Mouse (Mus musculus) MEL (cell line): ENCODE data around the gene Daglb. TPM values are rescaled to one million over a fixed set of nuclear protein-coding genes. Genes with fewer than 3 reads are reported as not detected.

Source experiments
- DNase-seq: peaks from one replicate; pipeline ENCODE4 v3.0.0; 2011; ENCODE audit warnings: low read depth, low spot score
- H3K27ac ChIP-seq: 2 replicates; pipeline ENCODE4 v1.5.1; 2012; ENCODE audit warnings: low read depth, mild to moderate bottlenecking, control low read depth, low read length, moderate library complexity; ENCODE audit not compliant: control insufficient read depth
- H3K27me3 ChIP-seq, 2 experiments: fragments of 150-350 bp in 1 of 2; sonication (generic) in 1 of 2; 2 replicates each; pipeline ENCODE4 v1.6.1; 2012; ENCODE audit warnings: low read length in 2 of 2, mild to moderate bottlenecking in 2 of 2, improper control_type of control experiment in 1 of 2, moderate library complexity in 1 of 2; ENCODE audit not compliant: insufficient read depth in 2 of 2, control insufficient read depth in 1 of 2
- H3K36me3 ChIP-seq, 2 experiments: 2 replicates each; pipeline ENCODE4 v1.6.1; 2012 to 2014; ENCODE audit warnings: low read length in 2 of 2, improper control_type of control experiment in 1 of 2, inconsistent platforms in 1 of 2, mild to moderate bottlenecking in 1 of 2; ENCODE audit not compliant: insufficient read depth in 2 of 2, control insufficient read depth in 1 of 2
- H3K4me1 ChIP-seq, 2 experiments: fragments of 150-350 bp in 1 of 2; sonication (generic) in 1 of 2; 2 replicates each; pipeline ENCODE4 v1.6.1; 2012; ENCODE audit warnings: low read length in 2 of 2, improper control_type of control experiment in 1 of 2, mild to moderate bottlenecking in 1 of 2; ENCODE audit not compliant: insufficient read depth in 2 of 2, control insufficient read depth in 1 of 2
- H3K4me3 ChIP-seq, 2 experiments: fragments of 150-350 bp in 1 of 2; sonication (generic) in 1 of 2; 2 replicates each; pipeline ENCODE4 v1.5.1; 2012; ENCODE audit warnings: low read depth in 2 of 2, low read length in 2 of 2, mild to moderate bottlenecking in 2 of 2, moderate library complexity in 2 of 2, control low read depth in 1 of 2, improper control_type of control experiment in 1 of 2; ENCODE audit not compliant: control insufficient read depth in 1 of 2, insufficient read depth in 1 of 2
- H3K79me2 ChIP-seq: 2 replicates; pipeline ENCODE4 v1.6.1; 2012; ENCODE audit warnings: mild to moderate bottlenecking, low read length, moderate library complexity; ENCODE audit not compliant: control insufficient read depth, poor library complexity, insufficient read depth
- H3K9ac ChIP-seq: 2 replicates; pipeline ENCODE4 v1.6.1; 2012; ENCODE audit warnings: low read depth, mild to moderate bottlenecking, control low read depth, low read length, moderate library complexity; ENCODE audit not compliant: control insufficient read depth, poor library complexity, severe bottlenecking
- H3K9me3 ChIP-seq: fragments of 150-350 bp; sonication (generic); replicated peaks from 2 replicates; pipeline ENCODE4 v1.6.1; 2012; ENCODE audit warnings: mild to moderate bottlenecking, low read length, improper control_type of control experiment, moderate library complexity; ENCODE audit not compliant: insufficient read depth
- BHLHE40 ChIP-seq: IDR thresholded peaks from 2 replicates; pipeline ENCODE4 v1.6.1; 2012; ENCODE audit warnings: low read depth, mild to moderate bottlenecking, inconsistent platforms, low read length, improper control_type of control experiment, borderline replicate concordance
- CHD2 ChIP-seq: IDR thresholded peaks from 2 replicates; pipeline ENCODE4 v1.6.1; 2011; ENCODE audit warnings: low read length, improper control_type of control experiment
- ETS1 ChIP-seq: IDR thresholded peaks from 2 replicates; pipeline ENCODE4 v1.6.1; 2012; ENCODE audit warnings: low read depth, mild to moderate bottlenecking, inconsistent platforms, low read length, improper control_type of control experiment, moderate library complexity
- KAT2A ChIP-seq: conservative IDR thresholded peaks from 2 replicates; pipeline ENCODE4 v1.6.1; 2012; ENCODE audit warnings: low read depth, low read length, improper control_type of control experiment, inconsistent platforms
- MAFK ChIP-seq: IDR thresholded peaks from 2 replicates; pipeline ENCODE4 v1.6.1; 2011; ENCODE audit warnings: low read depth, mild to moderate bottlenecking, low read length, improper control_type of control experiment, borderline replicate concordance
- MAZ ChIP-seq: IDR thresholded peaks from 2 replicates; pipeline ENCODE4 v1.6.1; 2012; ENCODE audit warnings: low read depth, mild to moderate bottlenecking, inconsistent platforms, low read length, improper control_type of control experiment
- MXI1 ChIP-seq: IDR thresholded peaks from 2 replicates; pipeline ENCODE4 v1.6.1; 2011; ENCODE audit warnings: mild to moderate bottlenecking, low read depth, low read length, improper control_type of control experiment
- NRF1 ChIP-seq: IDR thresholded peaks from 2 replicates; pipeline ENCODE4 v1.6.1; 2014; ENCODE audit warnings: low read depth, mild to moderate bottlenecking, inconsistent platforms, low read length, improper control_type of control experiment, moderate library complexity; ENCODE audit not compliant: poor library complexity, insufficient read depth, severe bottlenecking
- POLR2AphosphoS2 ChIP-seq: IDR thresholded peaks from 2 replicates; pipeline ENCODE4 v1.6.1; 2011; ENCODE audit warnings: low read length, improper control_type of control experiment
- RAD21 ChIP-seq: IDR thresholded peaks from 2 replicates; pipeline ENCODE4 v1.6.1; 2011; ENCODE audit warnings: mild to moderate bottlenecking, low read depth, low read length, improper control_type of control experiment
- SIN3A ChIP-seq: IDR thresholded peaks from 2 replicates; pipeline ENCODE4 v1.6.1; 2012; ENCODE audit warnings: low read length, improper control_type of control experiment, inconsistent platforms
- TBP ChIP-seq: IDR thresholded peaks from 2 replicates; pipeline ENCODE4 v1.8.0; 2011; ENCODE audit warnings: low read depth, low read length, improper control_type of control experiment
- TCF12 ChIP-seq: IDR thresholded peaks from 2 replicates; pipeline ENCODE4 v1.6.1; 2014; ENCODE audit warnings: low read depth, mild to moderate bottlenecking, inconsistent platforms, low read length, improper control_type of control experiment, moderate library complexity
- UBTF ChIP-seq: IDR thresholded peaks from 2 replicates; pipeline ENCODE4 v1.6.1; 2012; ENCODE audit warnings: low read depth, mild to moderate bottlenecking, inconsistent platforms, low read length, improper control_type of control experiment, moderate library complexity, borderline replicate concordance; ENCODE audit not compliant: insufficient read depth
- USF1 ChIP-seq: IDR thresholded peaks from 2 replicates; pipeline ENCODE4 v1.6.1; 2014; ENCODE audit warnings: low read depth, mild to moderate bottlenecking, inconsistent platforms, low read length, improper control_type of control experiment, moderate library complexity
- USF2 ChIP-seq, 2 experiments: IDR thresholded peaks; 2 replicates each; pipeline ENCODE4 v1.6.1; 2011 to 2012; ENCODE audit warnings: improper control_type of control experiment in 2 of 2, low read length in 2 of 2, borderline replicate concordance in 1 of 2, inconsistent platforms in 1 of 2, low read depth in 1 of 2, mild to moderate bottlenecking in 1 of 2; ENCODE audit not compliant: insufficient read depth in 1 of 2
- ZC3H11A ChIP-seq: IDR thresholded peaks from 2 replicates; pipeline ENCODE4 v1.6.1; 2012; ENCODE audit warnings: low read depth, mild to moderate bottlenecking, inconsistent platforms, low read length, improper control_type of control experiment
- ZNF384 ChIP-seq: IDR thresholded peaks from 2 replicates; pipeline ENCODE4 v1.6.1; 2012; ENCODE audit warnings: low read depth, mild to moderate bottlenecking, inconsistent platforms, low read length, improper control_type of control experiment
- polyA plus RNA-seq, 2 experiments: library from polyadenylated mRNA; stranded (reverse) in 1 of 2; unstranded in 1 of 2; fragments of >175 nt in 1 of 2; fragments of >200 nt in 1 of 2; gene quantifications; 2 replicates each; pipeline versions ENCODE4 v1.2.1 to v1.2.4; 2012; ENCODE audit warnings: low replicate concordance in 2 of 2, low read depth in 1 of 2; ENCODE audit not compliant: insufficient read length in 2 of 2, insufficient read depth in 1 of 2, missing spikeins in 1 of 2
- total RNA-seq: library from RNA; depleted of rRNA; stranded (reverse); fragments of 300-350 nt; gene quantifications from 2 replicates; pipeline ENCODE4 v1.2.3, GENCODE M21; 2012

Daglb gene
- total and polyA plus RNA-seq, 3 experiments: 8.9 to 10.4 TPM; not detected in 1

DNA sequence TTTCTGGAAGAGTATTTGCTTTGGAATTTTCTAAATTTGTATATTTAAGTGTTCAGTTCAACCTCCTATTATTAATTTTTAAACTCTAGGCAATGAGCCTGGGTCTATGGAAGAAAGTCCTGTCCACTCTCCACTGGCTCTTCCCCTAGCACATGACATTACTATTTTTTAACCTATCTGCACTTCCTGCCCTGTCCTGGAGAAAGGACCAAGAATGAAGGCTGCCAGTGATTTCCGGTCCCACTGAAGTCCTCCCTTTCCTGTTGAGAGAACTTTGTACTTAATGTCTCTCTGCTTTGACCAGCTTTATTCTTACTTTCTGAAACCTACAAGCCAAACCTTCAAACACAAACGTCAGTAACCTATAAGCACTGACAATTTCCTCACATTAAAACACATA lies 56.0 kb downstream of the Daglb start:
- H3K9me3 ChIP-seq: no peaks in the 10 kb centered on the region
- DNase-seq: no peak
- H3K79me2 ChIP-seq: peaks cover 78% of the 10 kb centered on the region
- peaks cover 0 to 6% of the 10 kb centered on the region in 2 experiments; a peak in 2 of 4 replicates for H3K4me1 ChIP-seq
- TF ChIP-seq MAFK (no peak), SIN3A (no peak), USF1 (no peak), KAT2A (no peak), CHD2 (no peak), MAZ (no peak), RAD21 (no peak)
- TF ChIP-seq, all 39 proteins: peak for 0
- no peaks in the 10 kb centered on the region for H3K27me3 ChIP-seq
- H3K36me3 ChIP-seq: peaks cover 8 to 10% of the 10 kb centered on the region in 2 experiments
- no peak overlapping the region for H3K4me3 ChIP-seq
- no peak overlapping the region for H3K9ac ChIP-seq
- no peak overlapping the region for H3K27ac ChIP-seq

DNA sequence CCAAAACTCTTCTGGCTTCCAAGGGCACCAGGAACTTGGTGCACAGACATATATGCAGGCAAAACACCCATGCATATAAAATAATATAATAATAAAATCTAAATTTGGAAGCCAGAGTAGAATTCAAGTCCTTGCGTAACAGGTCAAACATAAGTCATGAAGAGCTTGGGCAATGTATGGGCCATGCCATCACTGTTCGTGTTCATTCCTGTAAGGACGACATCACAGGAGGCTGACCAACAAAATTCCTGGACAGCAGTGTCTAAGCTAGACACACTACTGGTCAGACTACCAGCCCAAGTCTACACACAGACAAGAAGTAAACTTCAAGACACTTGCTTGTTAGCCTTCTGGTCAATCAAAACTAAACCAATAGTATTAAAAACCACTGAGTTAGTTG lies 58.5 kb downstream of the Daglb start:
- Histone ChIP-seq H3K9ac (no peak overlapping the region), H3K9me3 (no peaks in the 10 kb centered on the region), H3K27me3 (no peaks in the 10 kb centered on the region), H3K79me2 (peaks cover 90% of the 10 kb centered on the region), H3K4me1 (peaks cover 6 to 17% of the 10 kb centered on the region in 2 experiments), H3K36me3 (peaks cover 6 to 21% of the 10 kb centered on the region in 2 experiments; a peak in 3 of 4 replicates), H3K27ac (no peak overlapping the region), H3K4me3 (no peak overlapping the region)
- TF ChIP-seq UBTF: no peak
- no peak for TF ChIP-seq USF1
- no peak for DNase-seq

DNA sequence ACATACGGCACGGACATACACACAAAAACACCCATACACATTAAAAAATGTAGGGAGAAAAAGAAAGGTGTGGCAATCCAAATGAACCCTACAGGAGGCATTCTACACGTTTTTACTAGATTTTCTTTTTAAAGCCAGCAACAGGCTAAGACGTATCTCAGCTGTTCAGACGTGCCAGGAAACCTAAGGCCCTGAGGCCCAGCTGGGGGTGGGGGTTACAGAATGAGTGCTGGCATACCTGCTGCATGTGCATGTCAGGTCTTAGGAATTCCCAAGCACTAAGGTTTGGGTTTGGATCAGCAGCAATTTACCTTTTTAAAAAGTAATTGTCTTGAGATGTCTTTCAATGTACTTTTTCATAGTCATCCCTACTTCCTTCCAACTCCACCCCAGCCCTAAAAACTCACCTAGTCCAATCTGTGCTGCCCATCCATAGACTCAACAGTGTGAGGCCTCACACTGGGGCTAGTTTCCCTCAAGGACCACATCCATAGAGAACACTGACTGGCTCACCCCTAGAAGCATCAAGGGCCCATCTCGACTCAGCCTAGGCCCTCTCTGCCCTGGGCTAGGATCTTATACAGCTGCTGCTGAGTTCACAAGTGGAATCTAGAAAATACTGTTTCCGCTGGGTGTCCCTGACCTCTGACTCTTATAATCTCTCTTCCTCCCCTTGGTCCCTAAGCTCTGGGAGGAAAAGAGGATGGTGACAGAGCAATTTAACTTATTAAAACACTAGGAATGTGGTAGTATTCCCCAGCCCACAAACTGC lies 61.3 kb downstream of the Daglb start:
- Histone ChIP-seq H3K36me3 (peaks cover 2 to 14% of the 10 kb centered on the region in 2 experiments; a peak in 3 of 4 replicates), H3K4me1 (peaks cover 9 to 16% of the 10 kb centered on the region in 2 experiments; a peak in 3 of 4 replicates)
- TF ChIP-seq MXI1 (no peak), ZC3H11A (no peak), NRF1 (no peak), BHLHE40 (no peak), ETS1 (no peak), RAD21 (no peak), TBP (no peak), KAT2A (no peak), USF2 (IDR thresholded peaks at IDR 0.05; ENCODE audit: borderline replicate concordance in 1 of 2, insufficient read depth in 1 of 2, low read depth in 1 of 2, low read length in 2 of 2) (no peak), POLR2AphosphoS2 (no peak), ZNF384 (no peak), TCF12 (no peak), USF1 (no peak), UBTF (no peak)
- TF ChIP-seq, all 39 proteins: peak for 0
- no peaks in the 10 kb centered on the region for H3K27me3 ChIP-seq
- no peak overlapping the region for H3K27ac ChIP-seq
- H3K9me3 ChIP-seq: no peaks in the 10 kb centered on the region
- no peak for DNase-seq
- H3K9ac ChIP-seq: peak overlapping the region; percentile 14; the same call in 1 of the 2 replicates
- H3K79me2 ChIP-seq: peaks cover 68% of the 10 kb centered on the region
- H3K4me3 ChIP-seq: no peak overlapping the region; a peak in 1 of 4 replicates
